Mouse (Mus musculus): Measurements from ENCODE around the gene Glp1r. TPM values are rescaled to one million over a fixed set of nuclear protein-coding genes. Genes with fewer than 3 reads are reported as not detected.

Gene Glp1r
- total and polyA plus RNA-seq, 2 experiments from 2014 or later: 0.34 to 1.7 TPM

DNA sequence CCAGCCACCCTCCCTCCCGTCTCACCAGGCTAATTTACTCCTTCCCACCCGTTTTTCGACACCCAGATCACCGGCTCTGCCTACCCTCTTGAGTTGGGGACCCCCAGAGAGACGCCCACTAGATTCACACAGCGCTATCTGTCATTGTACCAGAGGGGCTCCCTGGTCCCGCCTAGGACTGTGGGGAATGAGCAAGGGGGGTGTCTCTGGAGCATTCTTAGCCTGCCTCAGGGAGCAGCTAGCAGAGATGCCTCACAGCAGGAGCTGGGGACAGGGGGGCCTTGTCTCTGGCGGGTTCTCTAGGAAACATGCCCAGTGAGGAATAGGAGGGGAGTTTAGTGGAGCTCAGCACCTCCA is 10.1 kb downstream of the Glp1r start:
- H3K9me3 ChIP-seq (ENCODE audit: low read length): no peaks in the 10 kb centered on the region
- no peak overlapping the region for H3K27ac ChIP-seq (ENCODE audit: low read depth, low read length)
- H3K36me3 ChIP-seq (ENCODE audit: insufficient read depth): no peaks in the 10 kb centered on the region
- 42% methylated on average over 8 of the region's 8 CpGs for WGBS
- no peaks in the 10 kb centered on the region for H3K4me1 ChIP-seq (ENCODE audit: insufficient read depth)
- H3K9ac ChIP-seq: no peak overlapping the region
- DNase-seq: no peak
- H3K4me2 ChIP-seq (ENCODE audit: low read depth): no peak overlapping the region
- peak; percentile 20; the same call in 1 of the 2 replicates for ATAC-seq
- H3K27me3 ChIP-seq (ENCODE audit: insufficient read depth, low read length): no peaks in the 10 kb centered on the region
- no peak overlapping the region for H3K4me3 ChIP-seq (ENCODE audit: low read depth, low read length)
- no peak for TF ChIP-seq CTCF (IDR thresholded peaks at IDR 0.05; ENCODE audit: low read depth)

GRCm38 (mm10) chr17:30912536-30912935 is 10.9 kb downstream of the Glp1r start:
- DNase-seq: no peak
- Histone ChIP-seq H3K4me2 (ENCODE audit: low read depth) (no peak overlapping the region), H3K36me3 (ENCODE audit: insufficient read depth) (no peaks in the 10 kb centered on the region), H3K9me3 (ENCODE audit: low read length) (no peaks in the 10 kb centered on the region), H3K27ac (ENCODE audit: low read depth, low read length) (no peak overlapping the region), H3K4me1 (ENCODE audit: insufficient read depth) (no peaks in the 10 kb centered on the region), H3K9ac (no peak overlapping the region), H3K27me3 (ENCODE audit: insufficient read depth, low read length) (no peaks in the 10 kb centered on the region), H3K4me3 (ENCODE audit: low read depth, low read length) (no peak overlapping the region)
- WGBS: 75% methylated on average over 5 of the region's 5 CpGs
- no peak for TF ChIP-seq CTCF (IDR thresholded peaks at IDR 0.05; ENCODE audit: low read depth)
- no peak for ATAC-seq

GRCm38 (mm10) chr17:30914264-30914663 is 12.6 kb downstream of the Glp1r start:
- no peaks in the 10 kb centered on the region for H3K27me3 ChIP-seq (ENCODE audit: insufficient read depth, low read length)
- ATAC-seq: no peak
- H3K4me3 ChIP-seq (ENCODE audit: low read depth, low read length): no peak overlapping the region
- H3K4me2 ChIP-seq (ENCODE audit: low read depth): no peak overlapping the region
- H3K27ac ChIP-seq (ENCODE audit: low read depth, low read length): no peak overlapping the region
- H3K4me1 ChIP-seq (ENCODE audit: insufficient read depth): no peaks in the 10 kb centered on the region
- no peak overlapping the region for H3K9ac ChIP-seq
- no peaks in the 10 kb centered on the region for H3K9me3 ChIP-seq (ENCODE audit: low read length)
- H3K36me3 ChIP-seq (ENCODE audit: insufficient read depth): no peaks in the 10 kb centered on the region
- TF ChIP-seq CTCF (IDR thresholded peaks at IDR 0.05; ENCODE audit: low read depth): no peak
- no peak for DNase-seq

- no peaks in the 10 kb centered on the region for H3K4me1 ChIP-seq (ENCODE audit: insufficient read depth)
- H3K9ac ChIP-seq: no peak overlapping the region
- no peak overlapping the region for H3K4me3 ChIP-seq (ENCODE audit: low read depth, low read length)
- H3K36me3 ChIP-seq (ENCODE audit: insufficient read depth): no peaks in the 10 kb centered on the region
- H3K27me3 ChIP-seq (ENCODE audit: insufficient read depth, low read length): no peaks in the 10 kb centered on the region
- no peaks in the 10 kb centered on the region for H3K9me3 ChIP-seq (ENCODE audit: low read length)
- WGBS: 54% methylated on average over 4 of the region's 4 CpGs
- H3K4me2 ChIP-seq (ENCODE audit: low read depth): no peak overlapping the region
- TF ChIP-seq CTCF (IDR thresholded peaks at IDR 0.05; ENCODE audit: low read depth): 0 out of 2 replicates have a peak, but pooled peaks have one; percentile 12
- no peak overlapping the region for H3K27ac ChIP-seq (ENCODE audit: low read depth, low read length)
- ATAC-seq: no peak
- DNase-seq: no peak
Measured at GRCm38 (mm10) chr17:30923566-30923965, 21.9 kb downstream of the Glp1r start.

DNA sequence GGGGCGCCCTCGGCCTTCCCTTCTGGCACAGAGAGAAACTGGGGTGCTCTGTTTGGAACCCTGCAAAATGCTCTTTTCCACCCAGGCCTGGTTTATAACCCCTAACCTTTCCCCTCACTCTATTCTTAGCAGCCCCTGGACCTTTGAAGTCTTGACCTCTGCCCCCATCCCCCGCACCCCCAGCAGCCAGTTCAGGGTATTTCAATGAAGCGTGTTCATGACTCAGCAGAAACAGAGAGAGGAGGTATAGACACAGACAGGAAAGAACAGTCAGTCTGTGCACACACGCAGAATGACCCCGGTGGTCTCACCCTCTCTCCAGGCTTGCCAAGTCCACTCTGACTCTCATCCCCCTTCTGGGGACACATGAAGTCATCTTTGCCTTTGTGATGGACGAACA is 29.2 kb downstream of the Glp1r start:
- H3K9me3 ChIP-seq (ENCODE audit: low read length): no peaks in the 10 kb centered on the region
- H3K27me3 ChIP-seq (ENCODE audit: insufficient read depth, low read length): no peaks in the 10 kb centered on the region
- H3K36me3 ChIP-seq (ENCODE audit: insufficient read depth): no peaks in the 10 kb centered on the region
- DNase-seq: no peak
- no peak overlapping the region for H3K9ac ChIP-seq
- WGBS: 90% methylated on average over 7 of the region's 7 CpGs
- no peak for TF ChIP-seq CTCF (IDR thresholded peaks at IDR 0.05; ENCODE audit: low read depth)
- H3K4me3 ChIP-seq (ENCODE audit: low read depth, low read length): no peak overlapping the region
- no peaks in the 10 kb centered on the region for H3K4me1 ChIP-seq (ENCODE audit: insufficient read depth)
- no peak overlapping the region for H3K27ac ChIP-seq (ENCODE audit: low read depth, low read length)
- H3K4me2 ChIP-seq (ENCODE audit: low read depth): no peak overlapping the region
- ATAC-seq: no peak

- H3K9ac ChIP-seq: no peak overlapping the region
- no peak overlapping the region for H3K4me2 ChIP-seq (ENCODE audit: low read depth)
- TF ChIP-seq CTCF (IDR thresholded peaks at IDR 0.05; ENCODE audit: low read depth): no peak
- ATAC-seq (no peak), DNase-seq (no peak)
- no peaks in the 10 kb centered on the region for H3K9me3 ChIP-seq (ENCODE audit: low read length)
- 94% methylated on average over 5 of the region's 5 CpGs for WGBS
- H3K36me3 ChIP-seq (ENCODE audit: insufficient read depth): no peaks in the 10 kb centered on the region
- no peaks in the 10 kb centered on the region for H3K4me1 ChIP-seq (ENCODE audit: insufficient read depth)
- no peak overlapping the region for H3K4me3 ChIP-seq (ENCODE audit: low read depth, low read length)
- H3K27ac ChIP-seq (ENCODE audit: low read depth, low read length): no peak overlapping the region
- H3K27me3 ChIP-seq (ENCODE audit: insufficient read depth, low read length): no peaks in the 10 kb centered on the region
Measured at GRCm38 (mm10) chr17:30932836-30933235, 31.2 kb downstream of the Glp1r start.

DNA sequence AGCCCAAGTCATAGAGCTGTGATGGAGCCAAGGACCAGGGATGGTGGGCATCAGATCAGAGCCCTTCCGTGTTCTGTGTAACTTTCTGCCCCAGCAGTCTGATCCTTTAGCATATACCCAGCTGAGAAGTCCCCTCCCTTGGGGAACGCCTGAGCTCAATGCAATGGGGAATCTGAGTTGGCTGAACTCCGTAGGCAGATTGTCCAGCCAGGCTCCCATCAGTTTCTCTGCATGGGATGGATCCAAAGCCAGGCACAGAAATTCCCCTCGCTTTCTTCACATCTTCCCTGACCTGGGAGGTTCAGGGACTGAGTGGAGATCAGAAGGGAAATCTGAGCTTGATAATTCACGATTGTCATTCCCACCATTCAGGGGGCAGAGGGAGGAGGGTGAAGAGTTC is 33.7 kb downstream of the Glp1r start:
- ATAC-seq (no peak), DNase-seq (no peak)
- Histone ChIP-seq H3K27me3 (ENCODE audit: insufficient read depth, low read length) (no peaks in the 10 kb centered on the region), H3K4me3 (ENCODE audit: low read depth, low read length) (no peak overlapping the region), H3K9me3 (ENCODE audit: low read length) (no peaks in the 10 kb centered on the region), H3K4me2 (ENCODE audit: low read depth) (no peak overlapping the region), H3K36me3 (ENCODE audit: insufficient read depth) (no peaks in the 10 kb centered on the region), H3K27ac (ENCODE audit: low read depth, low read length) (no peak overlapping the region), H3K4me1 (ENCODE audit: insufficient read depth) (no peaks in the 10 kb centered on the region), H3K9ac (no peak overlapping the region)
- no peak for TF ChIP-seq CTCF (IDR thresholded peaks at IDR 0.05; ENCODE audit: low read depth)
- WGBS: 41% methylated on average over 5 of the region's 5 CpGs

DNA sequence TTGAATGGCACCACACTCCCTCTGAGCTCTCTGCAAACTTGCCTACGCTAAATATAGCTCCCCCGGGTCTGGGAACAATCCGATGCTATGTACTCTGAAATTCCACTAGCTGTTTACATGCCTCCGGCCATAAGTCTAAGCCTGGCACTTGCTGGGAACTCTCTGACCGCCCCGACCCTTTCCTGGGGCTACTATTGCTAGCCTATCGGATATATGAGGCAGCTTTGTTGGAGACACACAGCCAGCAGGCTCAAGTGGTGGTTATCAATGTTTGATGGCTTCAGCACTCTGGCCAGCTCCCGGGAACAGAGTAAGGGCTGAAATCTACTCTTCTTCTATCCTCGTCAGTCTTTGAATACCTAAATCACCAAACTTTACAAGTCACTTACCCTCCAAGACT is 36.9 kb downstream of the Glp1r start:
- Histone ChIP-seq H3K4me1 (ENCODE audit: insufficient read depth) (no peaks in the 10 kb centered on the region), H3K4me3 (ENCODE audit: low read depth, low read length) (no peak overlapping the region), H3K9ac (no peak overlapping the region), H3K36me3 (ENCODE audit: insufficient read depth) (no peaks in the 10 kb centered on the region), H3K27me3 (ENCODE audit: insufficient read depth, low read length) (no peaks in the 10 kb centered on the region), H3K27ac (ENCODE audit: low read depth, low read length) (no peak overlapping the region), H3K4me2 (ENCODE audit: low read depth) (no peak overlapping the region), H3K9me3 (ENCODE audit: low read length) (no peaks in the 10 kb centered on the region)
- WGBS: 55% methylated on average over 9 of the region's 9 CpGs
- no peak for TF ChIP-seq CTCF (IDR thresholded peaks at IDR 0.05; ENCODE audit: low read depth)
- no peak for DNase-seq
- ATAC-seq: no peak
